12 mouse cellular contexts compared by ENCODE assay signal in genomic region chr12:56587830-56588229, GRCm38 (mm10). TPM values are rescaled to one million over a fixed set of nuclear protein-coding genes. Genes with fewer than 3 reads are reported as not detected.
DNase-seq lines count a peak whose midpoint lies in the region; ATAC-seq and TF ChIP-seq lines count a peak whose summit lies in the region.
"Had no signal": no experiment of that assay in that cellular context is flagged by ENCODE, and none has a peak within 500 bp of the region (broad histone marks: within the 10 kb centered on the region; RNA-seq: fewer than 3 reads in every experiment).

No protein-coding gene starts in this region.

- H3K4me2 ChIP-seq in lung, postnatal 0 days (replicated peaks; ENCODE audit: low read depth, low read length): no peak overlapping the region
- no peak overlapping the region for H3K4me2 ChIP-seq in embryonic facial prominence, embryonic 13.5 days
- H3K4me2 ChIP-seq in midbrain, postnatal 0 days (ENCODE audit: low read depth, low read length, poor library complexity, severe bottlenecking): no peak overlapping the region
- H3K4me2 ChIP-seq: embryonic facial prominence, embryonic 12.5 days had no signal

- H3K4me1 ChIP-seq in lung, postnatal 0 days (ENCODE audit: insufficient read depth, low read depth, low read length): no peaks in the 10 kb centered on the region
- no peaks in the 10 kb centered on the region for H3K4me1 ChIP-seq in embryonic facial prominence, embryonic 13.5 days
- H3K4me1 ChIP-seq in midbrain, postnatal 0 days (ENCODE audit: insufficient read depth, low read length): no peaks in the 10 kb centered on the region
- H3K4me1 ChIP-seq: embryonic facial prominence, embryonic 12.5 days had no signal

- no peak overlapping the region for H3K9ac ChIP-seq in lung, postnatal 0 days (replicated peaks; ENCODE audit: low read depth)
- H3K9ac ChIP-seq in embryonic facial prominence, embryonic 13.5 days: no peak overlapping the region
- H3K9ac ChIP-seq in midbrain, postnatal 0 days (replicated peaks; ENCODE audit: low read length, poor library complexity, severe bottlenecking): no peak overlapping the region
- H3K9ac ChIP-seq: embryonic facial prominence, embryonic 12.5 days had no signal

- TF ChIP-seq CTCF in lung, postnatal 0 days (IDR thresholded peaks at IDR 0.05): peak; percentile 71
- peak; percentile 86 for TF ChIP-seq CTCF in midbrain, postnatal 0 days (IDR thresholded peaks at IDR 0.05)

- DNase-seq in frontal cortex, postnatal 14 days (ENCODE audit: low spot score in 2 of 2): no peak
- peak; percentile 41 for DNase-seq in lung, postnatal 0 days (ENCODE audit: low spot score)
- DNase-seq in lung, postnatal 25 days (ENCODE audit: low spot score): no peak
- DNase-seq in midbrain, postnatal 0 days (ENCODE audit: low spot score): peak; percentile 67
- DNase-seq in gastrocnemius, postnatal 14 days: no peak
- DNase-seq: lung, postnatal 10 days had no signal

- no peaks in the 10 kb centered on the region for H3K36me3 ChIP-seq in lung, postnatal 0 days (ENCODE audit: insufficient read depth, low read length)
- no peaks in the 10 kb centered on the region for H3K36me3 ChIP-seq in embryonic facial prominence, embryonic 13.5 days
- H3K36me3 ChIP-seq in midbrain, postnatal 0 days (ENCODE audit: insufficient read depth, low read length): no peaks in the 10 kb centered on the region
- H3K36me3 ChIP-seq: embryonic facial prominence, embryonic 12.5 days had no signal

- 32% methylated on average over 6 of the region's 6 CpGs for WGBS in lung, postnatal 0 days
- WGBS in embryonic facial prominence, embryonic 13.5 days: 31% methylated on average over 6 of the region's 6 CpGs
- 33% methylated on average over 6 of the region's 6 CpGs for WGBS in midbrain, postnatal 0 days

- intact Hi-C loops in gastrocnemius, postnatal 14 days (cut with DNase I; ENCODE audit: low total_unique reads): no loop called here

- peak; percentile 88 for ATAC-seq in frontal cortex, adult (ENCODE audit: low TSS enrichment)
- ATAC-seq in lung, postnatal 0 days: no peak
- ATAC-seq in embryonic facial prominence, embryonic 13.5 days (ENCODE audit: insufficient number of reproducible peaks, insufficient read depth, low FRiP score, low TSS enrichment, low read depth): 0 out of 2 replicates have a peak, but pooled peaks have one; percentile 6
- no peak; the same call in 1 of the 2 replicates for ATAC-seq in midbrain, postnatal 0 days (ENCODE audit: low FRiP score)
- no peak for ATAC-seq in activated CD4-positive, CD25-positive, alpha-beta regulatory T cell, adult 4 months

- no peaks in the 10 kb centered on the region for H3K9me3 ChIP-seq in lung, postnatal 0 days (ENCODE audit: low read length)
- no peaks in the 10 kb centered on the region for H3K9me3 ChIP-seq in embryonic facial prominence, embryonic 13.5 days
- no peaks in the 10 kb centered on the region for H3K9me3 ChIP-seq in midbrain, postnatal 0 days (ENCODE audit: low read length)
- H3K9me3 ChIP-seq: embryonic facial prominence, embryonic 12.5 days had no signal

- TF ChIP-seq EP300 in lung, postnatal 0 days (IDR thresholded peaks at IDR 0.05): no peak

- H3K27ac ChIP-seq in lung, postnatal 0 days (ENCODE audit: low read length): no peak overlapping the region
- no peak overlapping the region for H3K27ac ChIP-seq in embryonic facial prominence, embryonic 13.5 days
- H3K27ac ChIP-seq in midbrain, postnatal 0 days (ENCODE audit: low read depth, low read length): no peak overlapping the region
- H3K27ac ChIP-seq: embryonic facial prominence, embryonic 12.5 days had no signal

- no peaks in the 10 kb centered on the region for H3K27me3 ChIP-seq in lung, postnatal 0 days (replicated peaks; ENCODE audit: insufficient read depth, low read length)
- H3K27me3 ChIP-seq in embryonic facial prominence, embryonic 13.5 days: peaks cover 10% of the 10 kb centered on the region
- H3K27me3 ChIP-seq in midbrain, postnatal 0 days (ENCODE audit: insufficient read depth, low read length): 0 out of 2 replicates have a peak, but pooled peaks cover 3% of the 10 kb centered on the region
- H3K27me3 ChIP-seq: embryonic facial prominence, embryonic 12.5 days had no signal

- H3K4me3 ChIP-seq in lung, postnatal 0 days (ENCODE audit: low read depth, low read length): no peak overlapping the region
- no peak overlapping the region for H3K4me3 ChIP-seq in embryonic facial prominence, embryonic 13.5 days
- no peak overlapping the region for H3K4me3 ChIP-seq in midbrain, postnatal 0 days (ENCODE audit: low read depth, low read length)
- H3K4me3 ChIP-seq: embryonic facial prominence, embryonic 12.5 days had no signal

RNA-seq across cellular contexts. Expression of gene Nkx2-9, which starts 25.3 kb away (rescaled TPM):
- polyA plus RNA-seq in lung, postnatal 0 days (2015; fragmentation: Nextera tagmentation; extraction: Ambion mirVana): not detected in 2 replicates
- polyA plus RNA-seq in embryonic facial prominence, embryonic 13.5 days (2015; fragmentation: Nextera tagmentation; extraction: Ambion mirVana): not detected in 2 replicates
- not detected in 2 replicates for total RNA-seq in midbrain, postnatal 0 days (2014; rRNA removed)
- not detected in 2 replicates for polyA plus RNA-seq in midbrain, postnatal 0 days (2015; fragmentation: Nextera tagmentation; extraction: Ambion mirVana)
- total RNA-seq in gastrocnemius, postnatal 14 days (2021): not detected
- polyA plus RNA-seq in activated CD4-positive, CD25-positive, alpha-beta regulatory T cell, adult 4 months (2017; shearing (Covaris generic)): not detected
- total RNA-seq: hematopoietic stem cell, adult 5-6 weeks had no signal
- polyA plus RNA-seq: embryonic facial prominence, embryonic 12.5 days; spleen, adult 2 months had no signal

RNA-seq across cellular contexts. Expression of gene Nkx2-1, which starts 51.1 kb away (rescaled TPM):
- polyA plus RNA-seq in lung, postnatal 0 days (2015; fragmentation: Nextera tagmentation; extraction: Ambion mirVana): 62.7 and 68.7 TPM in 2 replicates
- polyA plus RNA-seq in embryonic facial prominence, embryonic 13.5 days (2015; fragmentation: Nextera tagmentation; extraction: Ambion mirVana): 0.15 TPM in 1 of 2 replicates, not detected in the other
- 0.19 and 1.6 TPM in 2 replicates for total RNA-seq in midbrain, postnatal 0 days (2014; rRNA removed)
- polyA plus RNA-seq in midbrain, postnatal 0 days (2015; fragmentation: Nextera tagmentation; extraction: Ambion mirVana): 5.1 and 7.6 TPM in 2 replicates
- total RNA-seq in gastrocnemius, postnatal 14 days (2021): not detected
- polyA plus RNA-seq in activated CD4-positive, CD25-positive, alpha-beta regulatory T cell, adult 4 months (2017; shearing (Covaris generic)): not detected
- total RNA-seq: hematopoietic stem cell, adult 5-6 weeks had no signal
- polyA plus RNA-seq: spleen, adult 2 months had no signal

Comparison
In these comparisons a context has a peak if more than half of its experiments do, and no peak if none do; other contexts are left out.
1. DNase-seq: peak in lung, postnatal 0 days (single experiment) and midbrain, postnatal 0 days (single experiment); none in frontal cortex, postnatal 14 days (0 of 2), lung, postnatal 25 days (single experiment) and gastrocnemius, postnatal 14 days (single experiment).
2. ATAC-seq: peak in frontal cortex, adult (single experiment) and embryonic facial prominence, embryonic 13.5 days (single experiment); none in lung, postnatal 0 days (single experiment), midbrain, postnatal 0 days (single experiment) and activated CD4-positive, CD25-positive, alpha-beta regulatory T cell, adult 4 months (single experiment).